Mouse (Mus musculus): ENCODE data around the gene Mnat1. TPM values are rescaled to one million over a fixed set of nuclear protein-coding genes. Genes with fewer than 3 reads are reported as not detected.
A peak's percentile ranks its signal among the peaks of the same experiment; 100 is the strongest.

Gene Mnat1
- polyA plus RNA-seq, 1 experiment = 30.9 TPM

- Histone ChIP-seq H3K79me2 (ENCODE audit: control insufficient read depth, insufficient read depth) (peaks cover 6% of the 10 kb centered on the region), H3K79me3 (ENCODE audit: low read depth) (peaks cover 2% of the 10 kb centered on the region), H3K36me3 (ENCODE audit: control insufficient read depth, insufficient read depth) (peaks cover 24% of the 10 kb centered on the region), H3K27me3 (ENCODE audit: control insufficient read depth, insufficient read depth, insufficient read length) (no peaks in the 10 kb centered on the region), H3K4me3 (ENCODE audit: insufficient read depth, poor library complexity, severe bottlenecking) (no peak overlapping the region), H3ac (ENCODE audit: control insufficient read depth, insufficient read length, low read depth) (no peak overlapping the region)
- TF ChIP-seq FOSL1 (IDR thresholded peaks at IDR 0.05; ENCODE audit: insufficient read depth, low read length, poor library complexity, severe bottlenecking) = no peak
- TF ChIP-seq CEBPB (IDR thresholded peaks at IDR 0.05; ENCODE audit: low read depth) = no peak
- no peak for TF ChIP-seq USF1 (IDR thresholded peaks at IDR 0.05; ENCODE audit: low read depth)
- no peak for TF ChIP-seq CTCF (IDR thresholded peaks at IDR 0.05; ENCODE audit: control insufficient read depth, insufficient read depth, insufficient read length)
- no peak for TF ChIP-seq MAX (IDR thresholded peaks at IDR 0.05)
- TF ChIP-seq MYOG (IDR thresholded peaks at IDR 0.05; ENCODE audit: control insufficient read depth, extremely low read depth, insufficient read length) = no peak
- TF ChIP-seq MYOD1 (IDR thresholded peaks at IDR 0.05; ENCODE audit: control insufficient read depth, insufficient read length, low read depth) = no peak
Observed at GRCm38 (mm10) chr12:73197363-73197762, 73.8 kb downstream of the Mnat1 start.

GRCm38 (mm10) chr12:73198451-73198850, 74.9 kb downstream of the Mnat1 start:
- H3K36me3 ChIP-seq (ENCODE audit: control insufficient read depth, insufficient read depth) = peaks cover 24% of the 10 kb centered on the region
- H3K4me3 ChIP-seq (ENCODE audit: insufficient read depth, poor library complexity, severe bottlenecking) = no peak overlapping the region
- peaks cover 6% of the 10 kb centered on the region for H3K79me2 ChIP-seq (ENCODE audit: control insufficient read depth, insufficient read depth)
- no peaks in the 10 kb centered on the region for H3K27me3 ChIP-seq (ENCODE audit: control insufficient read depth, insufficient read depth, insufficient read length)
- H3K79me3 ChIP-seq (ENCODE audit: low read depth) = peaks cover 4% of the 10 kb centered on the region
- no peak overlapping the region for H3ac ChIP-seq (ENCODE audit: control insufficient read depth, insufficient read length, low read depth)
- TF ChIP-seq FOSL1 (IDR thresholded peaks at IDR 0.05; ENCODE audit: insufficient read depth, low read length, poor library complexity, severe bottlenecking) (no peak), CTCF (IDR thresholded peaks at IDR 0.05; ENCODE audit: control insufficient read depth, insufficient read depth, insufficient read length) (no peak), MYOD1 (IDR thresholded peaks at IDR 0.05; ENCODE audit: control insufficient read depth, insufficient read length, low read depth) (no peak), USF1 (IDR thresholded peaks at IDR 0.05; ENCODE audit: low read depth) (no peak), MYOG (IDR thresholded peaks at IDR 0.05; ENCODE audit: control insufficient read depth, extremely low read depth, insufficient read length) (no peak), MAX (IDR thresholded peaks at IDR 0.05) (no peak), CEBPB (IDR thresholded peaks at IDR 0.05; ENCODE audit: low read depth) (no peak)

GRCm38 (mm10) chr12:73199375-73199774, 75.9 kb downstream of the Mnat1 start:
- TF ChIP-seq CEBPB (IDR thresholded peaks at IDR 0.05; ENCODE audit: low read depth) = no peak
- TF ChIP-seq MYOG (IDR thresholded peaks at IDR 0.05; ENCODE audit: control insufficient read depth, extremely low read depth, insufficient read length) = no peak
- H3K27me3 ChIP-seq (ENCODE audit: control insufficient read depth, insufficient read depth, insufficient read length) = no peaks in the 10 kb centered on the region

GRCm38 (mm10) chr12:73201587-73201986, 78.1 kb downstream of the Mnat1 start:
- peaks cover 13% of the 10 kb centered on the region for H3K36me3 ChIP-seq (ENCODE audit: control insufficient read depth, insufficient read depth)
- no peaks in the 10 kb centered on the region for H3K27me3 ChIP-seq (ENCODE audit: control insufficient read depth, insufficient read depth, insufficient read length)
- no peak overlapping the region for H3K4me3 ChIP-seq (ENCODE audit: insufficient read depth, poor library complexity, severe bottlenecking)
- peaks cover 9% of the 10 kb centered on the region for H3K79me2 ChIP-seq (ENCODE audit: control insufficient read depth, insufficient read depth)
- H3ac ChIP-seq (ENCODE audit: control insufficient read depth, insufficient read length, low read depth) = no peak overlapping the region
- peaks cover 2% of the 10 kb centered on the region for H3K79me3 ChIP-seq (ENCODE audit: low read depth)
- TF ChIP-seq MYOD1 (IDR thresholded peaks at IDR 0.05; ENCODE audit: control insufficient read depth, insufficient read length, low read depth) (no peak), USF1 (IDR thresholded peaks at IDR 0.05; ENCODE audit: low read depth) (peak; percentile 74), MYOG (IDR thresholded peaks at IDR 0.05; ENCODE audit: control insufficient read depth, extremely low read depth, insufficient read length) (no peak)

More at GRCm38 (mm10) chr12:73199375-73199774, 75.9 kb downstream of the Mnat1 start:
- Histone ChIP-seq H3K36me3 (ENCODE audit: control insufficient read depth, insufficient read depth) (peaks cover 24% of the 10 kb centered on the region), H3K4me3 (ENCODE audit: insufficient read depth, poor library complexity, severe bottlenecking) (no peak overlapping the region), H3K79me3 (ENCODE audit: low read depth) (peaks cover 3% of the 10 kb centered on the region), H3K79me2 (ENCODE audit: control insufficient read depth, insufficient read depth) (peaks cover 6% of the 10 kb centered on the region), H3ac (ENCODE audit: control insufficient read depth, insufficient read length, low read depth) (no peak overlapping the region)

GRCm38 (mm10) chr12:73205710-73206649, 82.5 kb downstream of the Mnat1 start:
- Histone ChIP-seq H3K79me2 (ENCODE audit: control insufficient read depth, insufficient read depth) (peaks cover 4% of the 10 kb centered on the region), H3ac (ENCODE audit: control insufficient read depth, insufficient read length, low read depth) (no peak overlapping the region), H3K27me3 (ENCODE audit: control insufficient read depth, insufficient read depth, insufficient read length) (no peaks in the 10 kb centered on the region), H3K4me3 (ENCODE audit: insufficient read depth, poor library complexity, severe bottlenecking) (no peak overlapping the region), H3K79me3 (ENCODE audit: low read depth) (peaks cover 6% of the 10 kb centered on the region), H3K36me3 (ENCODE audit: control insufficient read depth, insufficient read depth) (peaks cover under 1% of the 10 kb centered on the region)
- TF ChIP-seq USF1 (IDR thresholded peaks at IDR 0.05; ENCODE audit: low read depth) (no peak), CTCF (IDR thresholded peaks at IDR 0.05; ENCODE audit: control insufficient read depth, insufficient read depth, insufficient read length) (no peak), FOSL1 (IDR thresholded peaks at IDR 0.05; ENCODE audit: insufficient read depth, low read length, poor library complexity, severe bottlenecking) (no peak), MYOG (IDR thresholded peaks at IDR 0.05; ENCODE audit: control insufficient read depth, extremely low read depth, insufficient read length) (no peak), CEBPB (IDR thresholded peaks at IDR 0.05; ENCODE audit: low read depth) (no peak), MYOD1 (IDR thresholded peaks at IDR 0.05; ENCODE audit: control insufficient read depth, insufficient read length, low read depth) (no peak), MAX (IDR thresholded peaks at IDR 0.05) (no peak)

- H3K36me3 ChIP-seq (ENCODE audit: control insufficient read depth, insufficient read depth) = no peaks in the 10 kb centered on the region
- no peak for TF ChIP-seq FOSL1 (IDR thresholded peaks at IDR 0.05; ENCODE audit: insufficient read depth, low read length, poor library complexity, severe bottlenecking)
- TF ChIP-seq MYOD1 (IDR thresholded peaks at IDR 0.05; ENCODE audit: control insufficient read depth, insufficient read length, low read depth) = peak; percentile 98
- no peak overlapping the region for H3ac ChIP-seq (ENCODE audit: control insufficient read depth, insufficient read length, low read depth)
- peaks cover 4% of the 10 kb centered on the region for H3K79me2 ChIP-seq (ENCODE audit: control insufficient read depth, insufficient read depth)
- H3K27me3 ChIP-seq (ENCODE audit: control insufficient read depth, insufficient read depth, insufficient read length) = no peaks in the 10 kb centered on the region
- H3K4me3 ChIP-seq (ENCODE audit: insufficient read depth, poor library complexity, severe bottlenecking) = no peak overlapping the region
- peaks cover 6% of the 10 kb centered on the region for H3K79me3 ChIP-seq (ENCODE audit: low read depth)
Observed at GRCm38 (mm10) chr12:73207008-73207407, 83.5 kb downstream of the Mnat1 start.

Measured in C2C12 (cell line).